Mouse (Mus musculus) kidney, postnatal 36 days (tissue): Measurements from ENCODE around the gene Bmf.

ENCODE experiments used
- DNase-seq, 2 experiments: peaks; one replicate each; pipeline ENCODE4 v3.0.0; 2021 to 2022; ENCODE audit warnings: mixed read lengths in 2 of 2

Bmf gene

GRCm38 (mm10) chr2:118511779-118512417 is 37.6 kb downstream of the Bmf start:
- peak; percentile 32 to 45 for DNase-seq

GRCm38 (mm10) chr2:118510447-118511310 is 38.8 kb downstream of the Bmf start:
- peak; percentile 99 for DNase-seq

GRCm38 (mm10) chr2:118509688-118510446 is 39.6 kb downstream of the Bmf start:
- DNase-seq = no peak

- DNase-seq = no peak
Measured at GRCm38 (mm10) chr2:118507126-118507525, 42.4 kb downstream of the Bmf start.

GRCm38 (mm10) chr2:118500191-118500590 is 49.3 kb downstream of the Bmf start:
- DNase-seq = no peak

GRCm38 (mm10) chr2:118499135-118499961 is 50.1 kb downstream of the Bmf start:
- DNase-seq = no peak

GRCm38 (mm10) chr2:118498476-118498875 is 51.0 kb downstream of the Bmf start:
- no peak for DNase-seq

GRCm38 (mm10) chr2:118497890-118498289 is 51.6 kb downstream of the Bmf start:
- no peak for DNase-seq

- no peak for DNase-seq
Measured at GRCm38 (mm10) chr2:118495024-118495423, 54.5 kb downstream of the Bmf start.

- DNase-seq = peak; percentile 15 to 39
Measured at GRCm38 (mm10) chr2:118491741-118492395, 57.6 kb downstream of the Bmf start.

GRCm38 (mm10) chr2:118491281-118491731 is 58.2 kb downstream of the Bmf start:
- peak; percentile 73 to 76 for DNase-seq

- DNase-seq = peak; percentile 84 to 89
Measured at GRCm38 (mm10) chr2:118490241-118491091, 59.0 kb downstream of the Bmf start.

GRCm38 (mm10) chr2:118487806-118488205 is 61.7 kb downstream of the Bmf start:
- DNase-seq = peak; percentile 35 to 67

GRCm38 (mm10) chr2:118486933-118487332 is 62.6 kb downstream of the Bmf start:
- peak; percentile 84 to 94 for DNase-seq

- no peak for DNase-seq
Measured at GRCm38 (mm10) chr2:118485415-118485814, 64.1 kb downstream of the Bmf start.

GRCm38 (mm10) chr2:118484386-118484898 is 65.0 kb downstream of the Bmf start:
- DNase-seq = no peak

- no peak for DNase-seq
Measured at GRCm38 (mm10) chr2:118483032-118483431, 66.5 kb downstream of the Bmf start.

- no peak for DNase-seq
Measured at GRCm38 (mm10) chr2:118480886-118481285, 68.6 kb downstream of the Bmf start.

- peak; percentile 95 to 98 for DNase-seq
Measured at GRCm38 (mm10) chr2:118479550-118479909, 70.0 kb downstream of the Bmf start, which contains the start of gene Srp14. Gene Srp14 (minus strand): TSS chr2:118479711.

GRCm38 (mm10) chr2:118478833-118479549 is 70.5 kb downstream of the Bmf start:
- DNase-seq = peak in 1 of 2 experiments; percentile 8
